Mouse (Mus musculus): ENCODE measurements around the gene Tmem182. TPM values are rescaled to one million over a fixed set of nuclear protein-coding genes. Genes with fewer than 3 reads are reported as not detected.

Tmem182 gene
- polyA plus RNA-seq, 1 experiment from 2014 or later: not detected

GRCm38 (mm10) chr1:40879051-40879450 is 73.7 kb downstream of the Tmem182 start:
- Histone ChIP-seq H3K27ac (no peak overlapping the region), H3K27me3 (replicated peaks) (no peaks in the 10 kb centered on the region; the same call in 1 of the 2 replicates), H3K4me1 (no peaks in the 10 kb centered on the region), H3K9me3 (replicated peaks) (no peaks in the 10 kb centered on the region), H3K4me3 (no peak overlapping the region), H3K36me3 (no peaks in the 10 kb centered on the region), H3K9ac (no peak overlapping the region), H3K4me2 (no peak overlapping the region)
- 15% methylated on average over 9 of the region's 9 CpGs for WGBS (ENCODE audit: insufficient replicate concordance)
- ATAC-seq: no peak

- Histone ChIP-seq H3K9me3 (replicated peaks) (no peaks in the 10 kb centered on the region), H3K27me3 (replicated peaks) (no peaks in the 10 kb centered on the region; the same call in 1 of the 2 replicates), H3K4me2 (no peak overlapping the region), H3K27ac (no peak overlapping the region), H3K4me3 (no peak overlapping the region), H3K9ac (no peak overlapping the region), H3K4me1 (no peaks in the 10 kb centered on the region), H3K36me3 (no peaks in the 10 kb centered on the region)
- no peak for ATAC-seq
- 60% methylated on average over 6 of the region's 6 CpGs for WGBS (ENCODE audit: insufficient replicate concordance)
These were observed 74.1 kb downstream of the Tmem182 start for GRCm38 (mm10) chr1:40879526-40879925.

GRCm38 (mm10) chr1:40880527-40880926 is 75.1 kb downstream of the Tmem182 start:
- Histone ChIP-seq H3K4me1 (no peaks in the 10 kb centered on the region), H3K9ac (no peak overlapping the region), H3K36me3 (no peaks in the 10 kb centered on the region), H3K27me3 (replicated peaks) (no peaks in the 10 kb centered on the region; the same call in 1 of the 2 replicates), H3K27ac (no peak overlapping the region), H3K4me3 (no peak overlapping the region), H3K4me2 (no peak overlapping the region), H3K9me3 (replicated peaks) (no peaks in the 10 kb centered on the region)
- 19% methylated on average over 2 of the region's 2 CpGs for WGBS (ENCODE audit: insufficient replicate concordance)
- no peak for ATAC-seq

GRCm38 (mm10) chr1:40883856-40884255 is 78.5 kb downstream of the Tmem182 start:
- no peak overlapping the region for H3K4me2 ChIP-seq
- H3K9ac ChIP-seq: no peak overlapping the region
- H3K27ac ChIP-seq: no peak overlapping the region
- 80% methylated on average over 2 of the region's 2 CpGs for WGBS (ENCODE audit: insufficient replicate concordance)
- H3K4me1 ChIP-seq: no peaks in the 10 kb centered on the region
- ATAC-seq: no peak
- H3K36me3 ChIP-seq: no peaks in the 10 kb centered on the region
- H3K9me3 ChIP-seq (replicated peaks): no peaks in the 10 kb centered on the region
- H3K27me3 ChIP-seq (replicated peaks): no peaks in the 10 kb centered on the region; the same call in 1 of the 2 replicates
- H3K4me3 ChIP-seq: no peak overlapping the region

- no peaks in the 10 kb centered on the region for H3K4me1 ChIP-seq
- no peak for ATAC-seq
- no peaks in the 10 kb centered on the region for H3K36me3 ChIP-seq
- no peak overlapping the region for H3K27ac ChIP-seq
- H3K4me3 ChIP-seq: no peak overlapping the region
- WGBS (ENCODE audit: insufficient replicate concordance): 54% methylated on average over 6 of the region's 6 CpGs
- no peak overlapping the region for H3K4me2 ChIP-seq
- H3K27me3 ChIP-seq (replicated peaks): no peaks in the 10 kb centered on the region; the same call in 1 of the 2 replicates
- no peak overlapping the region for H3K9ac ChIP-seq
- no peaks in the 10 kb centered on the region for H3K9me3 ChIP-seq (replicated peaks)
These were observed 79.5 kb downstream of the Tmem182 start for GRCm38 (mm10) chr1:40884943-40885342.

- no peaks in the 10 kb centered on the region for H3K4me1 ChIP-seq
- H3K4me3 ChIP-seq: no peak overlapping the region
- no peaks in the 10 kb centered on the region for H3K27me3 ChIP-seq (replicated peaks)
- no peak overlapping the region for H3K27ac ChIP-seq
- H3K4me2 ChIP-seq: no peak overlapping the region
- no peak overlapping the region for H3K9ac ChIP-seq
- WGBS (ENCODE audit: insufficient replicate concordance): 35% methylated on average over 12 of the region's 12 CpGs
- no peaks in the 10 kb centered on the region for H3K9me3 ChIP-seq (replicated peaks)
- H3K36me3 ChIP-seq: no peaks in the 10 kb centered on the region
- no peak for ATAC-seq
These were observed 82.3 kb downstream of the Tmem182 start for GRCm38 (mm10) chr1:40887673-40888072.

GRCm38 (mm10) chr1:40888396-40889040 is 83.1 kb downstream of the Tmem182 start:
- Histone ChIP-seq H3K27me3 (replicated peaks) (no peaks in the 10 kb centered on the region), H3K4me3 (no peak overlapping the region), H3K4me1 (no peaks in the 10 kb centered on the region), H3K4me2 (no peak overlapping the region), H3K27ac (no peak overlapping the region), H3K36me3 (no peaks in the 10 kb centered on the region), H3K9me3 (replicated peaks) (no peaks in the 10 kb centered on the region), H3K9ac (no peak overlapping the region)
- no peak for ATAC-seq
- WGBS (ENCODE audit: insufficient replicate concordance): 75% methylated on average over 8 of the region's 8 CpGs

- Histone ChIP-seq H3K4me3 (no peak overlapping the region), H3K4me1 (no peaks in the 10 kb centered on the region), H3K36me3 (no peaks in the 10 kb centered on the region), H3K4me2 (no peak overlapping the region), H3K27me3 (replicated peaks) (no peaks in the 10 kb centered on the region), H3K27ac (no peak overlapping the region), H3K9ac (no peak overlapping the region), H3K9me3 (replicated peaks) (no peaks in the 10 kb centered on the region)
- 83% methylated on average over 14 of the region's 14 CpGs for WGBS (ENCODE audit: insufficient replicate concordance)
- no peak for ATAC-seq
These were observed 84.2 kb downstream of the Tmem182 start for GRCm38 (mm10) chr1:40889617-40890016.

- WGBS (ENCODE audit: insufficient replicate concordance): 60% methylated on average over 8 of the region's 8 CpGs
- no peak overlapping the region for H3K4me3 ChIP-seq
These were observed 84.8 kb downstream of the Tmem182 start for GRCm38 (mm10) chr1:40890246-40890645.

GRCm38 (mm10) chr1:40903712-40904111 is 98.3 kb downstream of the Tmem182 start:
- Histone ChIP-seq H3K4me1 (no peaks in the 10 kb centered on the region), H3K4me3 (no peak overlapping the region), H3K27ac (no peak overlapping the region), H3K27me3 (replicated peaks) (no peaks in the 10 kb centered on the region), H3K9me3 (replicated peaks) (no peaks in the 10 kb centered on the region), H3K9ac (no peak overlapping the region), H3K4me2 (no peak overlapping the region), H3K36me3 (no peaks in the 10 kb centered on the region)
- no peak for ATAC-seq

More at GRCm38 (mm10) chr1:40890246-40890645, 84.8 kb downstream of the Tmem182 start:
- Histone ChIP-seq H3K9me3 (replicated peaks) (no peaks in the 10 kb centered on the region), H3K9ac (no peak overlapping the region), H3K4me2 (no peak overlapping the region), H3K27me3 (replicated peaks) (no peaks in the 10 kb centered on the region), H3K36me3 (no peaks in the 10 kb centered on the region), H3K27ac (no peak overlapping the region), H3K4me1 (no peaks in the 10 kb centered on the region)
- ATAC-seq: no peak

Other genes with a start within 250 kb of the Tmem182 start
- not detected in 2 replicates for gene Slc9a4, start 225.5 kb upstream of the Tmem182 start, polyA plus RNA-seq (2016; fragmentation: Nextera tagmentation; extraction: Ambion mirVana)
- not detected in 2 replicates for gene Slc9a2, start 125.0 kb upstream of the Tmem182 start, polyA plus RNA-seq (2016; fragmentation: Nextera tagmentation; extraction: Ambion mirVana)
- gene Mfsd9, start 14.9 kb upstream of the Tmem182 start, polyA plus RNA-seq (2016; fragmentation: Nextera tagmentation; extraction: Ambion mirVana): 0.99 and 1.4 TPM in 2 replicates

Measured in liver, embryonic 12.5 days (tissue).